Mouse (Mus musculus) embryonic facial prominence, embryonic 10.5 days (tissue): ENCODE data around the gene Cd276. TPM values are rescaled to one million over a fixed set of nuclear protein-coding genes. Genes with fewer than 3 reads are reported as not detected.
"Not testable (repeated sequence)": the region's sequence is repeated elsewhere in the genome, so short reads cannot be mapped to it uniquely, and the experiment has no call there.

Experiments used
- DNase-seq: peaks from one replicate; pipeline ENCODE4 v3.0.0-alpha.2; 2017; ENCODE audit warnings: low spot score
- H3K27ac ChIP-seq: fragments of 300-500 bp; sonication (generic); replicated peaks from 2 replicates; pipeline ENCODE4 v1.5.1; 2016; ENCODE audit warnings: mild to moderate bottlenecking
- H3K27me3 ChIP-seq: fragments of 300-500 bp; sonication (generic); replicated peaks from 2 replicates; pipeline ENCODE4 v1.6.1; 2016; ENCODE audit warnings: low read depth, mild to moderate bottlenecking; ENCODE audit not compliant: poor library complexity, severe bottlenecking
- H3K36me3 ChIP-seq: fragments of 300-500 bp; sonication (generic); replicated peaks from 2 replicates; pipeline ENCODE4 v1.6.1; 2016; ENCODE audit warnings: mild to moderate bottlenecking, moderate library complexity
- H3K4me1 ChIP-seq: fragments of 300-500 bp; sonication (generic); 2 replicates; pipeline ENCODE4 v1.6.1; 2016
- H3K4me3 ChIP-seq: fragments of 300-500 bp; sonication (generic); 2 replicates; pipeline ENCODE4 v1.5.1; 2016; ENCODE audit warnings: mild to moderate bottlenecking, moderate library complexity
- H3K9me3 ChIP-seq: fragments of 300-500 bp; sonication (generic); 2 replicates; pipeline ENCODE4 v1.6.1; 2016; ENCODE audit warnings: mild to moderate bottlenecking
- WGBS: fragments of 180-500 bp; shearing (Covaris S2); methylation state at CpG from one replicate; pipeline ENCODE4 v1.1.7; 2016; 5-methylcytosine and 5-hydroxymethylcytosine counted together
- polyA plus RNA-seq: library from polyadenylated mRNA; unstranded; fragments of >200 nt; fragmentation: Nextera tagmentation; extraction: Ambion mirVana; gene quantifications from 2 replicates; pipeline ENCODE4 v1.2.1, GENCODE M21; 2016

Gene Cd276
- polyA plus RNA-seq, 1 experiment from 2014 or later: 49.7 TPM

DNA sequence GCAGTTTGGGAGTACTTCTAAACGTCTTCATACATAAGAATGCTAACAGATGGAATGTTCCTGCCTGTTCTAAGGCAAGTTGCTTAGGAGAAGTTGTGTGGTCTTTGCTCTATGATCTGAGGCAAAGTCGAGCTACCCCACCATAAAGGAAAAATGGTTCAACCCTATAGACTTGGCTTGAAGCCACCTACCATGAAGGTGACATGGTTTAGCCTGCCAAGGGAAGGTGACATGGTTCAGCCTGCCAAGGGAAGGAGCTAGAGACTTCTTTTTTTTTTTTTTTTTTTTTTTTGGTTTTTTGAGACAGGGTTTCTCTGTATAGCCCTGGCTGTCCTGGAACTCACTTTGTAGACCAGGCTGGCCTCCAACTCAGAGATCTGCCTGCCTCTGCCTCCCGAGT lies 10.7 kb upstream of the Cd276 start:
- not testable (repeated sequence) for DNase-seq, H3K36me3 ChIP-seq, H3K4me1 ChIP-seq, H3K27ac ChIP-seq, H3K27me3 ChIP-seq, H3K4me3 ChIP-seq, H3K9me3 ChIP-seq
- WGBS: 82% methylated on average over 3 of the region's 3 CpGs

GRCm38 (mm10) chr9:58560211-58560610 lies 5.0 kb upstream of the Cd276 start:
- 72% methylated on average over 3 of the region's 3 CpGs for WGBS
- Histone ChIP-seq H3K4me3 (no peak overlapping the region), H3K27ac (no peak overlapping the region), H3K27me3 (no peaks in the 10 kb centered on the region; the same call in 1 of the 2 replicates), H3K4me1 (peaks cover 17% of the 10 kb centered on the region), H3K36me3 (no peaks in the 10 kb centered on the region), H3K9me3 (no peaks in the 10 kb centered on the region)
- DNase-seq: no peak

DNA sequence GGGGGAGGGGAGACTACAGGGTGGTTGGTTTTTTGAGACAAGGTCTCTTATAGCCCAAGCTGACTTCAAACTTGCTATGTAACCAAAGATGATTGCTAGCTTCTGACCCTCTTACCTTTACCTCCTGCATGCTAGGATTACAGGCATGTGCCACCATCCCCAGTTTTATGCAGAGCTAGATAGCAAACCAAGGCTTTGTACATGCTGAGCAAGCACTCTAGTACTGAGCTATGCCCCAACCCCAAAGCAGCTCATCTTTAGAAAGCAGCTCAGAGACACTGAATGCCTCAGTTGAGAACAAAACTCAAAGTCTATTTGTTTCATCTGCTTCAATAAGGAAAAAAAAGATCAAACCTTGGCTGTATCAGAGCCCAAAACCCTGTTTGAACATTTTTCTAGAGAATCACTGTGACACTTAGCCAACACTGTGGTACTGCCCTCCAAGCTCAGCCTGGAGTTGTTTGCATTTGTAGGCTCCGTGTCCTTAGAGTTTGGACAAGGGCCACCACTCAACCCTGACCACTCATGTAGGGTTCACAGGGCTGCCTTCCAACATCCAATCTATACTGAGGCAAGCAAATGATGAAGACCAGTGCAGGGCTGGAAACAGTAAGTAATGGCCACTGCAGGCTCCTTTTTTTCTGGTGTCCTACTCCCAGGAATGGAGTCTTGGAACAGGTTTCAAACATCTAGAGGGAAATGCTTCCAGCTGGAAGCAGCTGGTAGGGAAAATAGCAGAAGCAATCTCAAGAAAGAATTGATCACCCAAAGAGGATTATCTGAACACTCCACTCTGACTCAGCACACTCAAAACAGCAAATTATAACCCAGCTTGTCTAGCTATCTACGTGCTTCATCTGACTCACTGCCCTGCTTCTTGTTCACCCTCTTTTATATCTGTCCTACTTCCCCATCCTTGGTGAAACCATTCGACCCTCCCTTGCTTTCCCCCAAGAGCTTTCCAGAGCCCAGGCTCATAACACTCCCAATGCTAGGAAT lies 2.5 kb upstream of the Cd276 start:
- Histone ChIP-seq H3K27me3 (no peaks in the 10 kb centered on the region; the same call in 1 of the 2 replicates), H3K4me3 (no peak overlapping the region), H3K9me3 (no peaks in the 10 kb centered on the region), H3K36me3 (no peaks in the 10 kb centered on the region), H3K27ac (no peak overlapping the region), H3K4me1 (peaks cover 39% of the 10 kb centered on the region)
- DNase-seq: no peak
- 79% methylated on average over 3 of the region's 3 CpGs for WGBS

GRCm38 (mm10) chr9:58556627-58557026 lies 1.4 kb upstream of the Cd276 start:
- Histone ChIP-seq H3K4me3 (no peak overlapping the region), H3K27me3 (no peaks in the 10 kb centered on the region; the same call in 1 of the 2 replicates), H3K36me3 (no peaks in the 10 kb centered on the region), H3K9me3 (no peaks in the 10 kb centered on the region), H3K4me1 (peaks cover 45% of the 10 kb centered on the region), H3K27ac (no peak overlapping the region)
- 32% methylated on average over 7 of the region's 7 CpGs for WGBS
- DNase-seq: no peak

- WGBS: 23% methylated on average over 9 of the region's 9 CpGs
- no peak for DNase-seq
- peak overlapping the region; percentile 97 for H3K27ac ChIP-seq
- H3K36me3 ChIP-seq: no peaks in the 10 kb centered on the region
- no peaks in the 10 kb centered on the region for H3K9me3 ChIP-seq
- H3K4me1 ChIP-seq: peaks cover 45% of the 10 kb centered on the region
- peak overlapping the region; percentile 87 for H3K4me3 ChIP-seq
- no peaks in the 10 kb centered on the region; the same call in 1 of the 2 replicates for H3K27me3 ChIP-seq
These were observed 613 bp upstream of the Cd276 start for GRCm38 (mm10) chr9:58555685-58556414.

DNA sequence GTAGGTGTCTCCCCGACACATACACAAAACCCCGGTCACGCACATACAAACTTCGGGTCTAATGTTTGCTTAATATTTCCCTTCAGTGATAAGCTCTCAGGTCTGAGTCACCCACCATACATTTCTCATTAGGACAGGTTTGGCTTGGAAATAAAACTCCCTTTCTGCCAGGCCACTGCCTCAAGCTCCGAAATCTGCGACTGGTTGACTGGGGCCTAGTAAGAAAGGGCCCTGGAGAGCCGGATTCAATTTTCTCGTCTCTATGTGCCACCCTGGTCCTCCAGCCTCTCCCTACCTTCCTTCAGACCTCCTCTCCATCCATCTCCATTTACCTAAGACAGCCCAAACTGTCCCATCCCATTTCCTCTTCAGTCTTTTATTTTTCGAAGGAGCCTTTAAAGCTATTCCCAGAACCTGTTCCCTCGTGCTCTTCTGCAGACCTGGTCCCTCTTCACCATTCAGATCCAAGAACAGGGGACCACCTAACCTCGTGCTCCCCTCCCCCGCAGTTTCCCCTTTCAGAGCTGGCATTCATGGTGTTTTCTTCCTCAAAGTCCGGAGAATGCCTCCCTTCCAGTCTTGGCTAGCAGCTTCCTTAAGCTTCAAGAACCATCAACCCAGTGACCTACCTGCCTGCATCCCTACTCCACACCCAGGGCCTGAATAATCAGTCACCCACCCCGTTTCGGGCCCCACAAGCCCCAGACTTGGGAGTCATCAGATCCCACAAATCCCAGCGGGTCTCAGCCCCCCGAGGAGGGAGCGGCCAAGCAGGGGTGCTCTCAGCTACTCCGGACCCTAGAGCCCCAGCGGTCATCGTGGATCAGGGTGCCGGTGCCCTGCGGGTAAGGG lies 955 bp downstream of the Cd276 start:
- H3K9me3 ChIP-seq: no peaks in the 10 kb centered on the region
- H3K4me3 ChIP-seq: peak overlapping the region; percentile 87
- H3K4me1 ChIP-seq: peaks cover 51% of the 10 kb centered on the region
- H3K27me3 ChIP-seq: no peaks in the 10 kb centered on the region; the same call in 1 of the 2 replicates
- H3K27ac ChIP-seq: peak overlapping the region; percentile 97
- peaks cover 3% of the 10 kb centered on the region; the same call in 1 of the 2 replicates for H3K36me3 ChIP-seq
- DNase-seq: peak; percentile 34
- 15% methylated on average over 23 of the region's 23 CpGs for WGBS

DNA sequence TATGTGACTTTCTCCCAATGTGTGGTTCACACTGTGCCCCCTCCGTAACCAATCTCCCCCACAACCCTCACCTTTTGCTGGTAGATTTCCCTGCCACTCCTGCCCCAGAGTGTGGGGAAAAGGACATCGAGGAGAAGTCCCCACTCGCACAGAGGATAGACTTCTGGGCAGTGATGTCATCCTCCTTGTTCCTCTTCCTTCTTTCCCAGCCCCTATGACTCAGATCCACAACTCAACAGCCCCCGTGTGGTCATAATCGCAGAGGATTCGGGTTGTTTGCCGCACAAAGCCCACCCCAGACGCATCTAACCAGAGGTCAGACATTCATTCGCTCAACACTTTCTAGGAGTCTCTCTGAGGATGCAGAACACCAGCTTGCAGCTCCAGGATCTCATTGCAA lies 3.2 kb downstream of the Cd276 start:
- Histone ChIP-seq H3K9me3 (no peaks in the 10 kb centered on the region), H3K4me3 (no peak overlapping the region), H3K27me3 (no peaks in the 10 kb centered on the region), H3K4me1 (peaks cover 69% of the 10 kb centered on the region), H3K27ac (no peak overlapping the region), H3K36me3 (peaks cover 3% of the 10 kb centered on the region; the same call in 1 of the 2 replicates)
- 84% methylated on average over 9 of the region's 9 CpGs for WGBS
- DNase-seq: no peak

DNA sequence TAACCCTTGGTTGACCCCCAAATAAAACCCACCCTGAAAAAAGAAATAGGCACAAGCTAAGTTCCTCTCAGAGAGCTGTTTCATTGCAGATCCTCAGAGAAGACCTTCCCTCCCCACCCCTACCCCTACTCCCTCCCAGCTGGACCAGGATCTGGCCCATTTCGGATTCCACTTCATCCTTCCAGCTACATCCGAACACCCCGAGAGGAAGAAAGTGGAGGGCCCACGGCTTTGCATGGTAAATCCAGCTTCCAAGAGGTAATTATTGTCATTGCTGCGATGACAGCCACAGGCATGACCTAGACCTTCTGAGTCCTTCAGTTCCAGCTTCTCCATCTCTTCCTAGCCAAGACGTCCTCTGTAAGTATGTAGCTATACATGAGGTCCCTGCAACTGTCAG lies 4.3 kb downstream of the Cd276 start:
- Histone ChIP-seq H3K36me3 (peaks cover 3% of the 10 kb centered on the region; the same call in 1 of the 2 replicates), H3K27ac (no peak overlapping the region), H3K4me1 (peaks cover 66% of the 10 kb centered on the region), H3K27me3 (no peaks in the 10 kb centered on the region), H3K4me3 (no peak overlapping the region), H3K9me3 (no peaks in the 10 kb centered on the region)
- DNase-seq: no peak
- 90% methylated on average over 6 of the region's 6 CpGs for WGBS

DNA sequence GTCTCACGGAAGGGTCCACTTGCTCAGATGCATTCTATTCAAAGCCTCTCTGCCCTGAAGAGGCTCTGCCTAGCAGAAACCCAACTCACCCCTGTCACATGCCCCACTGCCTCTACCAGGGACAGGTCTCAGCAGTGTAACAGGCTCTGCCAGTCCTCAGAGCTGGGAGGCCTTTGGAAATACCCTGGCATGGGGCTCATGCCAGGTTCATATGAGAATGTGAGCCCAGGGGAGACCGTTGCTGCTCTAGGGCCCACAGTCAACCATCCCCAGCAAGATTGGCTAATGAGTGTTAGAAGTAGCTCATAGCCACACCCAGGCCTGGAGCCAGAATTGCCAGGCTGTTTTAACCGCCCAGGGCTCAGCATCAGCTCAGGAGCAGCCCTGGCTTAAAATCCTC lies 5.5 kb downstream of the Cd276 start:
- DNase-seq: no peak
- 83% methylated on average over 3 of the region's 3 CpGs for WGBS

GRCm38 (mm10) chr9:58548897-58549296 lies 6.3 kb downstream of the Cd276 start:
- no peak overlapping the region for H3K4me3 ChIP-seq
- peaks cover 3% of the 10 kb centered on the region; the same call in 1 of the 2 replicates for H3K36me3 ChIP-seq
- H3K9me3 ChIP-seq: no peaks in the 10 kb centered on the region
- WGBS: 38% methylated on average over 4 of the region's 4 CpGs
- H3K4me1 ChIP-seq: peaks cover 49% of the 10 kb centered on the region
- H3K27me3 ChIP-seq: no peaks in the 10 kb centered on the region
- DNase-seq: no peak
- H3K27ac ChIP-seq: no peak overlapping the region

More for the DNA sequence above, 5.5 kb downstream of the Cd276 start:
- H3K27ac ChIP-seq: no peak overlapping the region
- H3K4me1 ChIP-seq: peaks cover 57% of the 10 kb centered on the region
- no peaks in the 10 kb centered on the region for H3K9me3 ChIP-seq
- no peak overlapping the region for H3K4me3 ChIP-seq
- H3K36me3 ChIP-seq: peaks cover 3% of the 10 kb centered on the region; the same call in 1 of the 2 replicates
- H3K27me3 ChIP-seq: no peaks in the 10 kb centered on the region

DNA sequence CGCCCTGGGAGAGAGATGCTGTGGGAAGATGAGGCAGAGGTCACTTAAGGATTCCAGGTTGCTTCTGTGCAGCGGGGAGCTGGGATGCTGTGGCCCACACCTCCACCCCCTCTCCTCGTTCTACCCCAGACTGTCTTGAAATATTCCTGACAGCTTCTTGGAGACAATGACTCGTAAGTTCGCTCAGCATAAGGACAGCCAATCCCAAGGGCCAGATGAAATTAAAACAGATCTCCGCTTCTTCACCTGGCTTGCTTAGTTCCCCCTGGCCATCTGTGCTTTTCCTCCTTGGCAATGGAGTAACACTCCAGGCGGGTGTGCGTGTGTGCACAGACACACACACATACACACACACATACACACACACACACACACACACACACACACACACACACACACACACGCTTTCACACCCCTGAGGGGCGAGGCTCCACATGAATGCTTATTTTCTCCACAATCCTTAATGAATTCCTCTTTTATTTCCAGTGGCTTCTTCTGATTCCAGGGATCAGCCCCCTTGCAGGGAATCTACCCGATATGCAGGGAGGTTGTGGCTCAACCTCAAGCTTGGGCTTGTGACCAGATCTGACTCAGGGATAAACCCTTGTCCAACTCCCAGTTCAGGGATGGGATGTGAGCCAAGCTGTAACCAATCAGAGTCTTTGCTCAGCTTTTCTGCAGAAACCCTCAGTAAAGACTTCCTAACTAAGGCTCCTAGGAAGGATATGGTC lies 8.4 kb downstream of the Cd276 start:
- 85% methylated on average over 11 of the region's 11 CpGs for WGBS
- no peak overlapping the region for H3K4me3 ChIP-seq
- no peak for DNase-seq
- peaks cover 41% of the 10 kb centered on the region for H3K4me1 ChIP-seq
- H3K36me3 ChIP-seq: peaks cover 3% of the 10 kb centered on the region; the same call in 1 of the 2 replicates
- no peaks in the 10 kb centered on the region for H3K27me3 ChIP-seq
- no peaks in the 10 kb centered on the region for H3K9me3 ChIP-seq
- H3K27ac ChIP-seq: no peak overlapping the region
